Mouse (Mus musculus) layer of hippocampus, postnatal 25 days (tissue): ENCODE data around the gene Gm9508. TPM values are rescaled to one million over a fixed set of nuclear protein-coding genes. Genes with fewer than 3 reads are reported as not detected.
"Not testable (repeated sequence)": the region's sequence is repeated elsewhere in the genome, so short reads cannot be mapped to it uniquely, and the experiment has no call there.

ENCODE experiments used
- DNase-seq, 2 experiments: peaks; one replicate each; pipeline ENCODE4 v3.0.0; 2022; ENCODE audit warnings: mixed read lengths in 2 of 2, low spot score in 1 of 2; ENCODE audit errors: extremely low spot score in 1 of 2
- total RNA-seq, 2 experiments: library from RNA; stranded (reverse); gene quantifications; 2 replicates each; pipeline ENCODE4 v1.2.3; 2021

Gm9508 gene
- not detected for total RNA-seq

DNA sequence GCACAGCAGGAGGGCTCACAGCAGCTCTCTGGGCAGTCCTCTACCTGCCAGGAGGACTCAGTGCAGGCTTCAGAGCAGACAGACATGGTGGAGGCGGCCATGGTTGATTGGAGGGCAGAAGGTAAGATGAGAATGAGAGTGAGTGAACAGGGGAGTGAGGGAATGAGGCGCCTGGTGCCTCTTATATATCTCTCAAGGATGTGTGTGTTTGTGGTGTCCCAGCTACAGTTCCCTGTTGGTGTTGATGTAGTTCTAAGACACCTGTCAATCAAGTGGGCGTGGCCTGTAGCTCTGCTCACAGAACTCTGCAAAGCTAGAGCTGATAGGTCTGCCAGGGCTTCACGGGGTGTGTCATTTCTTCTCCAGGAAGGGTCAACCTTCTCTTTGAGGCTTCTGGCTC is at the start of gene Gm9508:
Gene Gm9508 (minus strand): TSS at position 101 of the 400 bp plus-strand sequence.
- no peak for DNase-seq

- peak in 1 of 2 experiments; percentile 8 for DNase-seq
These were observed 45.1 kb upstream of the Gm9508 start, which contains the start of gene Gm18596 for GRCm38 (mm10) chr10:77741924-77742688. Gm18596 (minus strand) TSS chr10:77742638.

- DNase-seq, result no peak
These were observed 41.9 kb upstream of the Gm9508 start for GRCm38 (mm10) chr10:77738929-77739328.

GRCm38 (mm10) chr10:77735928-77736327 is 38.9 kb upstream of the Gm9508 start:
- no peak for DNase-seq

DNA sequence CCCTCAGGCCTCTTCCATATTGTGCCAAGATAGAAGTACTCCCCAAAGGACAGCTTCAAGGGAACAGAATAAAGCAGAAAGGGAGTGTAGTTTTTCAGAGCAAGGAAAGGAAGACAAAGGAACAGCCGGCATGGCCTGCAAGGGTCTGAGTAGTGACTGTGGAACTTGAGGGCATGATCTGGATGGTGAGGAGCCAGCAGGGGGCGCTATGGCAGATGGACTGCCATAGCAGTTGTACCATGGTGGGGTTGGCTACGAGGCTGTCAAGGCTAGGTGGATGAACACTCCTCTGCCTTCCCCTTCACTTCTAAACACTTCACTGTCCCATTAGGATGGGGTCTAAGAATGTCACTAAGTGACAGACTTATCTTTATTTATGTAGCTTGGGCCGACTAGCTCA is 32.2 kb upstream of the Gm9508 start:
- no peak for DNase-seq

DNA sequence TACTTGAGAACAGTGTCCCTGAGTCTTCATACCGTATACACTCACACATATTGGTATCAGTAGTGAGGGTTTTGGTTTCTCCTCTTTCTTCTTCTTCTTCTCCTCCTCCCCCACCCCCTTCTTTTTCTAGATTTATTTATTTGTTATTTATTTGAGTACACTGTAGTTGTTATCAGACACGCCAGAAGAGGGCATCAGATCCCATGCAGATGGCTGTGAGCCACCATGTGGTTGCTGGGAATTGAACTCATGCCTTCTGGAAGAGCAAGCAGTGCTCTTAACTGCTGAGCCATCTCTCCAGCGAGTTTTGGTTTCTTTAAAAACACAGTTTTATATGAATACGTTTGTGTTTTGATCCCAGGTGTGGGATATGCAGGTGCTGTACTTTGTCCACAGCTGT is 31.2 kb upstream of the Gm9508 start:
- DNase-seq, result peak in 1 of 2 experiments; percentile 20

DNA sequence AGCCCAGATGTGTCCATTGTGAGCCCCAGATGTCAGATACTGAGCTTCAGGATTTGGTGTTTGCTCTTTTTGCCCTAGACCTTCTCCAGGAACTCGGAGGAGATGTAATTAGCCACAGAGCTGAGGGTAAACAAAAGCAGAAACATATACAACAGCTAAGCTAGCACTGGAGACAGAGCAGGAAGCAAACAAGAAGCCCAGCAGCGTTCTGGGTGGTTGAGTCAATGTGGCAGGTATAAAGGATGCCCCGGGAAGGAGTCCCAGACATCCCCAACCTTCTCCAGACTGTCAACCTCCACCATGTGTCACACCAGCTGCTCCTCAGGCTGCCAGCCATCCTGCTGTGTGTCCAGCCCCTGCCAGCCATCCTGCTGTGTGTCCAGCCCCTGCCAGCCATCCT is 29.2 kb upstream of the Gm9508 start, which contains the start of gene Gm10100:
Gene Gm10100 (plus strand): TSS at position 301 of the 400 bp plus-strand sequence.
- DNase-seq, result no peak

GRCm38 (mm10) chr10:77724855-77725254 is 27.8 kb upstream of the Gm9508 start:
- no peak for DNase-seq

DNA sequence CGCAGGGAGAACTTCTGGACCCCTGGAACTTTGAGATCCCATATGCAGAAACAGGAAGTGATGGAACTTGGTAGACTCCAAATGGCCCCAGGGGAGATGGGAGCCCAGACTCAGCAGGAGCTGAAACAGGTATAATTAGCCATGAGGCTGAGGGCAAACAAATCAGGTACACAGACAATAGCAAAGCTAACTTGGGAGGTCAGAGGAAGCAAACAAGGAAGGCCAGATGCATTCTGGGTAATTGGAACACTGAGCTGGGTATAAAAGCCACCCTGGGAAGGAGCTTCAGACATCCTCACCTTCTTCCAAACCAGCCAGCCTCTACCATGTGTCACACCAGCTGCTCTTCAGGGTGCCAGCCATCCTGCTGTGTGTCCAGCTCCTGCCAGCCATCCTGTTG is 23.3 kb upstream of the Gm9508 start, which contains the start of gene Krtap12-1:
Gene Krtap12-1 (plus strand): TSS at position 301 of the 400 bp plus-strand sequence.
- DNase-seq, result not testable (repeated sequence)

DNA sequence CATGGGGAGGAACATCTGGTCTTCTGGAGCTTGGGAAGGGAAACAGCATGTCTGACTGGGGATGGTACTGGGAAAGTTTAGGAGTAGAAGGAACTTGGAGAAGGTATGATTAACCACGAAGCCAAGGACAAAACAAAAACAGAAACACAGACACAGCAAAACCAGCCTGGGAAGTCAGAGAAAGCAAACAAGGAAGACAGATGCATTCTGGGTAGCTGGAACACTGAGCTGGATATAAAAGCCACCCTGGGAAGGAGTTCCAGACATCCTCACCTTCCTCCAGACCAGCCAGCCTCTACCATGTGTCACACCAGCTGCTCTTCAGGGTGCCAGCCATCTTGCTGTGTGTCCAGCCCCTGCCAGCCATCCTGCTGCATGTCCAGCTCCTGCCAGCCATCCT is 18.5 kb upstream of the Gm9508 start, which contains the start of gene Gm10142:
Gene Gm10142 (plus strand): TSS at position 301 of the 400 bp plus-strand sequence.
- no peak for DNase-seq

- no peak for DNase-seq
These were observed 16.7 kb upstream of the Gm9508 start for GRCm38 (mm10) chr10:77713734-77714133.

GRCm38 (mm10) chr10:77711157-77711556 is 14.1 kb upstream of the Gm9508 start, which contains the start of gene Gm10024:
Gm10024 (plus strand) TSS chr10:77711457.
- DNase-seq, result not testable (repeated sequence)

- peak in 1 of 2 experiments; percentile 29 for DNase-seq
These were observed 12.8 kb upstream of the Gm9508 start for GRCm38 (mm10) chr10:77709831-77710230.

DNA sequence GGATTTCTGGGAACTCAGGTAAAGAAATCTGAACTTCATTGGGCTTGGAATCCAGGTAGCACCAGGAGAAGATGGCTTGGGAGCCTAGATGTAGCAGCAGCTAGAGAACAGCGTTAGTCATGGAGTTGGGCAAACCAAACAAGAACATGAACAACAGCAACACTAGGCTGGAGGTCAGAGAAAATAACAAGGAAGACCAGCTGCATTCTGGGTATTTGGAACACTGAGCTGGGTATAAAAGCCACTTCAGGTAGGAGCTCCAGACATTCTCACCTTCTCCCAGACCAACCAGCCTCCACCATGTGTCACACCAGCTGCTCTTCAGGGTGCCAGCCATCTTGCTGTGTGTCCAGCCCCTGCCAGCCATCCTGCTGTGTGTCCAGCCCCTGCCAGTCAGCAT is 9.3 kb upstream of the Gm9508 start, which contains the start of gene Gm10272:
Gene Gm10272 (plus strand): TSS at position 301 of the 400 bp plus-strand sequence.
- DNase-seq, result no peak

GRCm38 (mm10) chr10:77690356-77690807 is 6.7 kb downstream of the Gm9508 start, which contains the start of gene Gm19402:
Gm19402 (minus strand) TSS chr10:77690757.
- not testable (repeated sequence) for DNase-seq

DNA sequence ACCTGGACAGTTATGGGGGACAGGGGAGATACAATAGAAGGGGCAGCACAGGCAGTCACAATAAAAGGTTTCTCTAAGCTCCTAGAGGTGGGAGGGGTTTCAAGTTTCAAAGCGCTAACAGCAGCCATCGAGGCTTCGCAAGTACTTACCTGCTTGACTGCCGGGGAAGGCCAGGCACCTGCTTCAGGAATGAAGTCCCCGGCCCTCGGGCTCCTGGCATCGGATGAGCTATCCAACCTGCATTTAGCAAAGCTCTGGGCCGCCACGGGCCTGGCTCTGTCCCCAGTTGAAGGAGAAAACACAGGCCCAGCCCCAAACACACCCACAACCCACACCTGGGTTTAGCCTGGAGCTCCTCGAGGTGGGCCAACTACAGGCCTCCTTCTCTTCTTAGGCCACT is 10.0 kb downstream of the Gm9508 start:
- no peak for DNase-seq

- DNase-seq, result no peak
These were observed 11.0 kb downstream of the Gm9508 start, which contains the start of gene Tspear for GRCm38 (mm10) chr10:77685895-77686664. Tspear (plus strand) TSS chr10:77686569.

DNA sequence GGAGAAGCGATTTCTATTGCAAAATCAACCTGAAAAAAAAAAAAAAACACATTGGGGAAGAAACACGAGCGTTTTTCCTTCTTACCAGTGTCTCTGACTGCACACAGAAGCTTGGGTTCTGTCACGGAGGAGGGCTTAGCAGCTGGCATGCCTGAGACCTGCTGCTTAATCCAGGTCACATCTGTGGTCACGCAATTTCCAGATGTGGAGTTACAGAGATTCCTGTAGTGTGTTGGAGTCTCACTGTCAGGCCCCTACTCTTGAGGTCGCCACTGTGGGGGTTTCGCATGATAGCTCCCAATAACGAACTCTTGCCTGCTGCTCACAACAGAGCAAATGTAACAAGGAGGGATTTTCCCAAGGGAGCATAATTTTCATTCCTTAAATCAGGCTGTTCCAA is 12.9 kb downstream of the Gm9508 start:
- no peak for DNase-seq

DNA sequence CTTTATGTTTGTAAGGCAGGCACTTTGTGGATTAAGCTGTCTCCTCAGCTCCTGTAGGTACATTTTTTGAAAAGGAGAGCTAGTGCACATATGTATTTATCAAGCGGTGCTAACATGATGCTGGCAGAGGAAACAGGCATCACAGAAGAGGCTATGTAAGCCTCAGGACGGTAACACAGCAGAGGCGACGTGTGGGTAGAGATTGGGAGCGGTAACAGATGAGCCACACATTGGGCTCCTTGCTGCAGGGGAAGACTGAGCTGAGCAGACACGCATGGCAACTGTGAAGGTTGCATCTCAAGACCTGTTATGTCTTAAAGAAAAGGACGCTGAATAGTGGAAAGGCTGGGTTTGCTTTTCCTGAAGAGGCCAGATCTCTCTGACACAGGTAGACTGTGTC is 14.0 kb downstream of the Gm9508 start:
- no peak for DNase-seq

GRCm38 (mm10) chr10:77677562-77677961 is 19.5 kb downstream of the Gm9508 start:
- no peak for DNase-seq

- no peak for DNase-seq
These were observed 23.3 kb downstream of the Gm9508 start for GRCm38 (mm10) chr10:77673765-77674164.
